Mouse (Mus musculus): ENCODE results near the gene Ttc9b. TPM values are rescaled to one million over a fixed set of nuclear protein-coding genes. Genes with fewer than 3 reads are reported as not detected.

The Ttc9b gene
- polyA plus RNA-seq, 1 experiment from 2014 or later, result not detected

DNA sequence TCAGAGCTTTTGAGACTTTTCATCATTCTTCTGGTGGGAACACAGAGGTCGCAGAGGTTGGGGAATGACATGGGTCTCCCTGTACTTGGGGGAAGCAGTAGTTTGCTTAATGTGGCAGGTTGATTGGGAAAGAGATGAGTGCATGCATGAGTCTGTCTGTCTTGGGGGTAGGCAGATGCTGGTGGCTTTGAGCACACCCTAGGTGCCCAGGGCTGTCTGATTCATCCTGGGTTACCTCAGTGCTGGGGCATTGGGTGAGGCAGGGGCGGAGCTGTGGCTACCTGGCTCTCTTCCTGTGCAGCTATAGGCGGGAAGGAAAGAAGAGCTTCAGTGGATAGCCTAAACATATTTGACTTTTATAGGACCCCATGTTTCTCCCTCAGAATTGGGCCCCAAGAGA is 45.6 kb upstream of the Ttc9b start:
- Histone ChIP-seq H3K4me1 (ENCODE audit: insufficient read depth, low read depth, low read length) (peaks cover 30% of the 10 kb centered on the region; the same call in 1 of the 2 replicates), H3K27me3 (replicated peaks; ENCODE audit: insufficient read depth, low read length) (no peaks in the 10 kb centered on the region), H3K4me3 (ENCODE audit: low read depth, low read length) (no peak overlapping the region), H3K9me3 (ENCODE audit: low read length) (no peaks in the 10 kb centered on the region), H3K4me2 (replicated peaks; ENCODE audit: low read depth, low read length) (no peak overlapping the region), H3K36me3 (ENCODE audit: insufficient read depth, low read length) (peaks cover 18% of the 10 kb centered on the region; the same call in 1 of the 2 replicates), H3K27ac (ENCODE audit: low read length) (peak overlapping the region; percentile 51), H3K9ac (replicated peaks; ENCODE audit: low read depth) (no peak overlapping the region)
- 80% methylated on average over 3 of the region's 3 CpGs for WGBS
- TF ChIP-seq EP300 (IDR thresholded peaks at IDR 0.05), result no peak
- no peak for TF ChIP-seq CTCF (IDR thresholded peaks at IDR 0.05)
- peak; percentile 20; the same call in 1 of the 2 replicates for ATAC-seq
- peak; percentile 43 for DNase-seq (ENCODE audit: low spot score)

DNA sequence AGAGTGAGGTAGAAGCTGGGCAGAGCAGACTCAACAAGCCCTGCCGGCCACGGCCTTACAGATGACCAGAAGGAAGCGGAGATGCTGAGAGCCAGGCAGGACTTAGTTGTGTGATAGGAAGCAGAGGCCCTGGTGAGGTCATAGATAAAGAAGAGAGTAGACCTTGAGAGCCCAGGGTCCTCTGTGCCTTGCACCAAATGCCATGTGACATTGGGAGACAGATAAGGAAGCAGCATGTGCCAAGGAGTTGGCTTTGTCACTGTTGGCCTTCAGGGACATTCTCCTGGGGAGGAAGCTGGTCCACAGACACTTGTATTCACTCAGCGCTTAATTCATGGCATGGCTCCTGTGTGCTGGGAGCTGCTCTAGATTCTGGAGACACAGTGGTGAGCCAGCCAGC is 44.4 kb upstream of the Ttc9b start:
- H3K4me1 ChIP-seq (ENCODE audit: insufficient read depth, low read depth, low read length), result peaks cover 28% of the 10 kb centered on the region; the same call in 1 of the 2 replicates
- no peak overlapping the region for H3K4me2 ChIP-seq (replicated peaks; ENCODE audit: low read depth, low read length)
- peaks cover 18% of the 10 kb centered on the region; the same call in 1 of the 2 replicates for H3K36me3 ChIP-seq (ENCODE audit: insufficient read depth, low read length)
- DNase-seq (ENCODE audit: low spot score), result no peak
- WGBS, result 93% methylated on average over 4 of the region's 4 CpGs
- no peak for ATAC-seq
- no peak overlapping the region for H3K9ac ChIP-seq (replicated peaks; ENCODE audit: low read depth)
- H3K27me3 ChIP-seq (replicated peaks; ENCODE audit: insufficient read depth, low read length), result no peaks in the 10 kb centered on the region
- no peaks in the 10 kb centered on the region for H3K9me3 ChIP-seq (ENCODE audit: low read length)
- H3K4me3 ChIP-seq (ENCODE audit: low read depth, low read length), result no peak overlapping the region
- no peak overlapping the region for H3K27ac ChIP-seq (ENCODE audit: low read length)
- TF ChIP-seq CTCF (IDR thresholded peaks at IDR 0.05) (no peak), EP300 (IDR thresholded peaks at IDR 0.05) (no peak)

DNA sequence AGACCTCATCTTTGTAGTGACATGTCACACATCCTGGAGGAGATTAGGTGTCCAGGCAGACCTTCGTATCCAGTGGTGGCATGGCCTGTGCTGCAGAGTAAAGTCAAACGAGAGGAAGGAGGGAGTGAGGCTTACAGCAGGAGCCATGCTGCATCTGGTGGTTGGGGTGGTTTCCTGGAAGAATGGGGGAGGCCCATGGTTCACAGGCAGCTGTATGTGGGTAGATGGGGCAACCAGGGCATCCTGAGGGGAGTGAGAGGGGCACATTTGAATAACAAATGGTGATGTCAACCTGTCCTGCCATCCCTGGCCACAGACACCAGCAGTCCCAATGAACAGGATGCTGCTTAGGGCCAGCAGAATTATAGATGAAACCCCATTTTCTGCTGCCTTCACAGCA is 44.0 kb upstream of the Ttc9b start:
- Histone ChIP-seq H3K4me1 (ENCODE audit: insufficient read depth, low read depth, low read length) (peaks cover 28% of the 10 kb centered on the region; the same call in 1 of the 2 replicates), H3K27ac (ENCODE audit: low read length) (no peak overlapping the region), H3K4me3 (ENCODE audit: low read depth, low read length) (no peak overlapping the region), H3K4me2 (replicated peaks; ENCODE audit: low read depth, low read length) (no peak overlapping the region), H3K9ac (replicated peaks; ENCODE audit: low read depth) (no peak overlapping the region), H3K9me3 (ENCODE audit: low read length) (no peaks in the 10 kb centered on the region), H3K27me3 (replicated peaks; ENCODE audit: insufficient read depth, low read length) (no peaks in the 10 kb centered on the region), H3K36me3 (ENCODE audit: insufficient read depth, low read length) (peaks cover 18% of the 10 kb centered on the region; the same call in 1 of the 2 replicates)
- DNase-seq (ENCODE audit: low spot score) (no peak), ATAC-seq (no peak)
- 79% methylated on average over 2 of the region's 2 CpGs for WGBS
- TF ChIP-seq EP300 (IDR thresholded peaks at IDR 0.05), result no peak
- no peak for TF ChIP-seq CTCF (IDR thresholded peaks at IDR 0.05)

DNA sequence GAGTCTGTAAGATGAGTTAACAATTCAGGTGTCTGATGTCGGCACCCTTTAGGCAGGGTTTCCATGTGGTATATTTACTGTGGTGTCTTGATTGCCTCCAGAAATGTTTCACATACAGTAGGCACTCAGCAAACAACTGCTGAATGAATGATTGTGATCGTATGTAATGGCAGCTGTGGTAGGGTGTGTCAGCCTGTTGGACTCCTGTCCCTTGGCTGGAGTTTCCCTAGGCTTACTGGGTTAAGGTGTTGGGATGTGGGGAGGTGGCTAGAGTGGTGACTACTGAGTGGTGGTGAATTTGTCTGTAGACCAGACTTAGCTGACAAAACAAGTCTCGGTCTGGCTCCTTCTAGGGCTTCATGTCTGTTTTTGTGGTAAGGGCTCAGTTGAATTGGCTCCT is 43.3 kb upstream of the Ttc9b start:
- WGBS, result 88% methylated on average over 3 of the region's 3 CpGs
- peaks cover 25% of the 10 kb centered on the region; the same call in 1 of the 2 replicates for H3K4me1 ChIP-seq (ENCODE audit: insufficient read depth, low read depth, low read length)
- H3K9ac ChIP-seq (replicated peaks; ENCODE audit: low read depth), result no peak overlapping the region
- H3K27ac ChIP-seq (ENCODE audit: low read length), result no peak overlapping the region
- TF ChIP-seq EP300 (IDR thresholded peaks at IDR 0.05) (no peak), CTCF (IDR thresholded peaks at IDR 0.05) (no peak)
- H3K9me3 ChIP-seq (ENCODE audit: low read length), result no peaks in the 10 kb centered on the region
- no peak overlapping the region for H3K4me2 ChIP-seq (replicated peaks; ENCODE audit: low read depth, low read length)
- DNase-seq (ENCODE audit: low spot score), result no peak
- no peaks in the 10 kb centered on the region for H3K27me3 ChIP-seq (replicated peaks; ENCODE audit: insufficient read depth, low read length)
- H3K36me3 ChIP-seq (ENCODE audit: insufficient read depth, low read length), result peaks cover 18% of the 10 kb centered on the region; the same call in 1 of the 2 replicates
- ATAC-seq, result no peak
- no peak overlapping the region for H3K4me3 ChIP-seq (ENCODE audit: low read depth, low read length)

DNA sequence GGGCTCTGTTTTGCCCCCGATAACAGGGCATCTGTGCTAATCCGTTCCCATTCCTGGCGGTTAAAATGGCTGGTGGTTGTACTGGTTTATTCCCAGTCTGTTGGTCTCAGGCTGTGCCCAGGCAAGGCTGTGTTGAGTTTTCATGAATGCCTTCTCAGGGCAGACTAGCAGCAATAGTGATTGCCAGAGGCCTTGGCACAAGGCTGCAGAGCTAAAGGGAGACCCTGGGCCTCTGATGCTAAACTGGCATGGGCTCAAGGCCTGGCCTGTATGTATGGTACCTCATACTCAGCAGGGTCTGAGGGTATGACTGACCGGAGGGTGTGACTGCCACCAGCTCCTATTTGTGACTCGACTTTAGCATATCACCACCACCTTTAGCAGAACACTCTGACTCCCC is 42.8 kb upstream of the Ttc9b start:
- no peaks in the 10 kb centered on the region for H3K27me3 ChIP-seq (replicated peaks; ENCODE audit: insufficient read depth, low read length)
- H3K9ac ChIP-seq (replicated peaks; ENCODE audit: low read depth), result no peak overlapping the region
- peaks cover 18% of the 10 kb centered on the region; the same call in 1 of the 2 replicates for H3K36me3 ChIP-seq (ENCODE audit: insufficient read depth, low read length)
- peaks cover 20% of the 10 kb centered on the region; the same call in 1 of the 2 replicates for H3K4me1 ChIP-seq (ENCODE audit: insufficient read depth, low read depth, low read length)
- H3K9me3 ChIP-seq (ENCODE audit: low read length), result no peaks in the 10 kb centered on the region
- no peak overlapping the region for H3K4me3 ChIP-seq (ENCODE audit: low read depth, low read length)
- no peak for DNase-seq (ENCODE audit: low spot score)
- ATAC-seq, result no peak
- no peak overlapping the region for H3K27ac ChIP-seq (ENCODE audit: low read length)
- WGBS, result 92% methylated on average over 5 of the region's 5 CpGs
- TF ChIP-seq EP300 (IDR thresholded peaks at IDR 0.05), result no peak
- no peak for TF ChIP-seq CTCF (IDR thresholded peaks at IDR 0.05)
- H3K4me2 ChIP-seq (replicated peaks; ENCODE audit: low read depth, low read length), result no peak overlapping the region

DNA sequence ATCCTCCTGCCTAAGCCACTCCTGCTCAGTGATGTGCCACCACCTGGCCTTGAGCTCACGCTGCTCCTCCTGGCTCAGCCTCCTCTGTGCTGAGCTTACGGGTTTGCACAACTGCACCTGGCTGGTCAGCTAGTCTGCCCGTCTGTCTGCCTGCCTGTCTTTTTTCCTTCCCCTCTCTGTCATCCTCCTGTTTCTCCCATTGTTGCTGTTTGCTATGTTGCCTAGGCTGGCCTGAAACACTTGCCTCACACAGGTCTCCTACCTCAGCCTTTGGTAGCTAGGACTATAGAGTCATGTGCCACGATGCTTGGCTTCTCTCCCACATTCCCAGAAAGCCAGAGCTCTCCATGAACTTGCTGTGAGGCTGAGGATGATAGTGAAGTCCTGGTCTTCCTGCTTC is 40.8 kb upstream of the Ttc9b start:
- DNase-seq (ENCODE audit: low spot score) (no peak), ATAC-seq (no peak)
- Histone ChIP-seq H3K4me3 (ENCODE audit: low read depth, low read length) (no peak overlapping the region), H3K27me3 (replicated peaks; ENCODE audit: insufficient read depth, low read length) (no peaks in the 10 kb centered on the region), H3K27ac (ENCODE audit: low read length) (no peak overlapping the region), H3K9ac (replicated peaks; ENCODE audit: low read depth) (no peak overlapping the region), H3K4me2 (replicated peaks; ENCODE audit: low read depth, low read length) (no peak overlapping the region), H3K36me3 (ENCODE audit: insufficient read depth, low read length) (peaks cover 34% of the 10 kb centered on the region; the same call in 1 of the 2 replicates), H3K9me3 (ENCODE audit: low read length) (no peaks in the 10 kb centered on the region), H3K4me1 (ENCODE audit: insufficient read depth, low read depth, low read length) (0 out of 2 replicates have a peak, but pooled peaks cover 2% of the 10 kb centered on the region)
- TF ChIP-seq CTCF (IDR thresholded peaks at IDR 0.05) (no peak), EP300 (IDR thresholded peaks at IDR 0.05) (no peak)
- WGBS, result 80% methylated on average over 4 of the region's 4 CpGs

All from lung, postnatal 0 days (tissue).